Mouse (Mus musculus) limb, embryonic 15.5 days (tissue): ENCODE measurements around the gene Vgll4. TPM values are rescaled to one million over a fixed set of nuclear protein-coding genes. Genes with fewer than 3 reads are reported as not detected.

Experiments
- ATAC-seq: fragments of 200-750 bp; cut with Nextera tagmentation; 2 replicates; pipeline ENCODE4 v1.8.0; 2017; ENCODE audit warnings: low read depth, moderate TSS enrichment; ENCODE audit not compliant: insufficient number of reproducible peaks, low FRiP score, low TSS enrichment
- H3K27ac ChIP-seq: fragments of 300-500 bp; sonication (generic); 2 replicates; pipeline ENCODE4 v1.5.1; 2015; ENCODE audit warnings: moderate library complexity, mild to moderate bottlenecking, inconsistent platforms
- H3K27me3 ChIP-seq: fragments of 300-500 bp; sonication (generic); 2 replicates; pipeline ENCODE4 v1.6.1; 2015; ENCODE audit warnings: inconsistent platforms
- H3K36me3 ChIP-seq: fragments of 300-500 bp; sonication (generic); 2 replicates; pipeline ENCODE4 v1.6.1; 2015; ENCODE audit warnings: inconsistent platforms
- H3K4me1 ChIP-seq: fragments of 300-500 bp; sonication (generic); 2 replicates; pipeline ENCODE4 v1.6.1; 2015; ENCODE audit warnings: inconsistent platforms
- H3K4me2 ChIP-seq: fragments of 300-500 bp; sonication (generic); 2 replicates; pipeline ENCODE4 v1.6.1; 2015; ENCODE audit warnings: mild to moderate bottlenecking, inconsistent platforms
- H3K4me3 ChIP-seq: fragments of 300-500 bp; sonication (generic); 2 replicates; pipeline ENCODE4 v1.5.1; 2015; ENCODE audit warnings: mild to moderate bottlenecking, inconsistent platforms
- H3K9ac ChIP-seq: fragments of 300-500 bp; sonication (generic); 2 replicates; pipeline ENCODE4 v1.6.1; 2015; ENCODE audit warnings: inconsistent platforms
- H3K9me3 ChIP-seq: fragments of 300-500 bp; sonication (generic); 2 replicates; pipeline ENCODE4 v1.6.1; 2016; ENCODE audit warnings: inconsistent platforms
- WGBS: fragments of 180-500 bp; shearing (Covaris S2); methylation state at CpG from one replicate; pipeline ENCODE4 v1.1.7; 2015; 5-methylcytosine and 5-hydroxymethylcytosine counted together
- polyA plus RNA-seq: library from polyadenylated mRNA; unstranded; fragments of >200 nt; fragmentation: Nextera tagmentation; extraction: Ambion mirVana; gene quantifications from 2 replicates; pipeline ENCODE4 v1.2.1, GENCODE M21; 2015

Vgll4 gene
- polyA plus RNA-seq, 1 experiment from 2014 or later = 130 TPM

DNA sequence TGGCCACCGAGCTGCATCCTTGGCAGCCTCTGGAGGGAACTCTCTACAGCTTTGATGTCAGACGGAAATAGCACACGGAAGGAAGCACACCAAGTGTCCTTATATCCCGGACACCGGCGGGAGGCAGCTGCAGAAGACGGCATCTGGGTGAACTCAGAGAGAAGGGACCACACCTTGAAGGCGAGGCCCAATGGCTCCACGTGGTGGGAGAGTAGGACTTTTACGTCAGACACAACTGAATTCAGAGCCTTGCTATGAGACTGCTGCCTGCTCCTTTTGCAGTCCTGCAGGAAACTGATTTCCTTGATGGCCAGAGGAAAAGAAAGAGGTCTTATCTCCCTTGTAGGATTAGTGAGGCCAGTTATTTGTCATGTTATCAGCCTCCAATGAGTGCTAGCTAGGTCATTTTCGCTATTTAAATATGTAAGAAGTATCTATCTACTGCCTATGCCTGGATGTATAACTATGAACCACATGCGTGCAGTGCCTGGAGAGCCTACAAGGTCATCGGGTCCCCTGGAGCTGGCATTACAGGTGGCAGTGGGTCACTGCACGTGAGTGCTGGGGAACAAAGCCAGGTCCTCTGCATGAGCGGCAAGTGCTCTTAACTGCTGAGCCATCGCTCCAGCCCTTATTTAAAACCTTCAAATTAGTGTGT, 28.7 kb upstream of the Vgll4 start:
- Histone ChIP-seq H3K36me3 (peaks cover 11% of the 10 kb centered on the region; the same call in 1 of the 2 replicates), H3K4me1 (peaks cover 28% of the 10 kb centered on the region), H3K27me3 (no peaks in the 10 kb centered on the region), H3K9me3 (no peaks in the 10 kb centered on the region), H3K9ac (no peak overlapping the region), H3K4me2 (no peak overlapping the region), H3K27ac (no peak overlapping the region), H3K4me3 (no peak overlapping the region)
- no peak for ATAC-seq
- WGBS = 70% methylated on average over 16 of the region's 16 CpGs

DNA sequence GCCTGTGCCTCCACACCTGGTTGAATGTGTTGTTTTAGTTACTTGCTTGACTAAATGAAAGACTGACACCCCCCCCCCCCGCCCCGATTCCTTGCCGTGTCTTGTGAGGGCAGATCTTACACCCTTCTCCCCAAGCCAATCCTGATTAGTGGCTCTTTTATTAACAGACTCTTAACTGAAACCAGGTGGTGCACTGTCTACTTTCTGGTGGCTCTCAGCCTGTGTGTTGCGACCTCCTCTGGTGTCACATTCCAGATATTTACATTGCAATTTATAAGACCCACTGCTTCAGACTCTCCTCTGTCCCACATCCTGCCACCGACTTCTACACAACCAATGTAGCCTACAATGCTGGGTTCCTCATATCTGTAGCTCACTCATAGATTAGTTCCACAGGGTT, 27.7 kb upstream of the Vgll4 start:
- H3K4me2 ChIP-seq = no peak overlapping the region
- no peak overlapping the region for H3K9ac ChIP-seq
- no peak overlapping the region for H3K4me3 ChIP-seq
- no peaks in the 10 kb centered on the region for H3K27me3 ChIP-seq
- H3K9me3 ChIP-seq = no peaks in the 10 kb centered on the region
- WGBS = 24% methylated on average over 5 of the region's 5 CpGs
- peaks cover 34% of the 10 kb centered on the region for H3K4me1 ChIP-seq
- ATAC-seq = no peak
- peaks cover 8% of the 10 kb centered on the region; the same call in 1 of the 2 replicates for H3K36me3 ChIP-seq
- no peak overlapping the region for H3K27ac ChIP-seq

DNA sequence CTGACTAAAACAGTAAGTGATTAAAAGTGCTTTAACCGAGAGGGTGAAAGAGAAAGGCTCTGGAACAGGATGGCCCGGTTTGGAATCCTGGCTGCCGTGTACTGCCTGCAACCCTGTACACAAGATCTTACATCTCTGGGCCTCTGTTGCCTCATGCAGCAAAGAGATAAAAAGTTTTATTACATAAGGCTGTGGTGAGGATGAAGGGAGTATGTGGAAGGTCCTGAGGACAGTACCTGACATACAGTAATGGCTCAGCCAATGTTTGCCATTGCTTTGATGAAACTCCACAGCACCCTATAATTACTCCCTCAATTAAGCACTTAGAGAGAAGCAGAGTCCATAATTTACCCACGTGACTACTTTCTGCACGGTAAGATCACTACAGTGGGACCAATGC, 27.1 kb upstream of the Vgll4 start:
- Histone ChIP-seq H3K27ac (peak overlapping the region; percentile 57), H3K9ac (no peak overlapping the region), H3K27me3 (no peaks in the 10 kb centered on the region), H3K9me3 (no peaks in the 10 kb centered on the region), H3K36me3 (peaks cover 8% of the 10 kb centered on the region; the same call in 1 of the 2 replicates), H3K4me1 (peaks cover 34% of the 10 kb centered on the region), H3K4me3 (no peak overlapping the region), H3K4me2 (no peak overlapping the region)
- 29% methylated on average over 5 of the region's 5 CpGs for WGBS
- ATAC-seq = no peak; the same call in 1 of the 2 replicates

DNA sequence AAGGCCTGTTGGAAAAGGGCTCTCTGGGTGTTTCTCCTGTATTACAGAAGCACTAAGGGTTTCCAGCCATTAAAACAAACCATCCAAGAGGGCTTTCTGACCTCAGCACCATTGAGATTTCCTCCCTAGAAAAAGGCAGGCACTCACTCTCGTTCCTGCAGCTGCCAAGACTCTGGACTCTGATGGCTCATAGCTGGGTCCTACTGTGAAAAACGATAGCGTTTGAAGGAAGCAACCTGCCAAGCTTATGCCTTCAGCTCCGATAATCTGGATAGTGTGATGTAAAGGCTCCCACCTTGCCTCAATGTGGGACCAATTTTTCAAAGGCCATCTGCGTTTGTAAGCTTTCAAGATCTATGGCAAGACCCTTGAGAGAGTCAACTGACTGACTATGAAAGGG, 24.3 kb upstream of the Vgll4 start:
- 40% methylated on average over 5 of the region's 5 CpGs for WGBS
- Histone ChIP-seq H3K36me3 (no peaks in the 10 kb centered on the region), H3K4me1 (peaks cover 45% of the 10 kb centered on the region), H3K4me3 (no peak overlapping the region), H3K4me2 (no peak overlapping the region), H3K9ac (no peak overlapping the region), H3K27me3 (no peaks in the 10 kb centered on the region), H3K9me3 (no peaks in the 10 kb centered on the region), H3K27ac (peak overlapping the region; percentile 69)
- ATAC-seq = no peak

DNA sequence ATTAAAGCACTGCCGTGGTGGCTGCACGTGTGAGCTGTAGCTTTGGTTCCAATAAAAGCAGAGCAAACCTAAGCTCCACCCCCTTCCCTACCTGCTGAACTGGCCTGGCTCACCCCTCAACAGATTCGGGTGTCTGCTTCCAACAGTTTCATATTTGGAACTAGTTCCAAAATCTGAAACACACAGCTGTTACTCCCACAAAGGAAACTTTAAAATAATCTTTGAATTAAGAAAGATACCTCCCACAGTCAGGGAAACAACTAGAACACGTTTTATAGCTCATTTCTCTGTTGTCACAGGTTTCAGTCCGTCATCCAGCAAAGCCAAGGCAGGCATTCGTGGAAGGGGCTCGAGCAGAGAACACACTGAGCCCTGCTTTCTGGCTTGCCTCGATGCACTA, 23.9 kb upstream of the Vgll4 start:
- H3K27ac ChIP-seq = peak overlapping the region; percentile 69
- no peaks in the 10 kb centered on the region for H3K36me3 ChIP-seq
- H3K9ac ChIP-seq = no peak overlapping the region
- no peaks in the 10 kb centered on the region for H3K27me3 ChIP-seq
- no peak overlapping the region for H3K4me3 ChIP-seq
- no peak overlapping the region for H3K4me2 ChIP-seq
- H3K4me1 ChIP-seq = peaks cover 49% of the 10 kb centered on the region
- H3K9me3 ChIP-seq = no peaks in the 10 kb centered on the region
- 16% methylated on average over 8 of the region's 8 CpGs for WGBS
- no peak for ATAC-seq

DNA sequence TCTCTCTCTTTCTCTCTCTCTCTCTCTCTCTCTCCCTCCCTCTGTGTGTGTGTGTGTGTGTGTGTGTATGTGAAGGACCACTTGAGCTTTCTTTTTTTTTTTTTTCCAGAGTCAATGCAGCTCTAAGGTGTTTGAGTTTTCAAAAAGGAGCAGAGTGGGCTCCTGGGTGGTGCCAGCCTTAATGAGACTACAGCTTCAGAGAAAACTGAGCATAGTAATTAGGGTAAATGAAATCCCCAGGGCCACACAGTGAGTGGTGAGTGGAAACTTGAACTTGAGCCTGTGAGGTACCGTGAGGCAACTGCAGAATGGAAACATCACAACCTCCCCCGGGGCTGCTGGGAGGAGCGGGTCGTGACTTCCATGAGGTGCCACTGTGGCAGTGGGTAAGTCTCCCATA, 22.1 kb upstream of the Vgll4 start:
- ATAC-seq = no peak
- no peaks in the 10 kb centered on the region for H3K27me3 ChIP-seq
- 62% methylated on average over 4 of the region's 4 CpGs for WGBS
- no peaks in the 10 kb centered on the region for H3K36me3 ChIP-seq
- H3K4me2 ChIP-seq = no peak overlapping the region
- no peak overlapping the region for H3K4me3 ChIP-seq
- no peaks in the 10 kb centered on the region for H3K9me3 ChIP-seq
- H3K4me1 ChIP-seq = peaks cover 50% of the 10 kb centered on the region
- no peak overlapping the region for H3K9ac ChIP-seq
- no peak overlapping the region for H3K27ac ChIP-seq

DNA sequence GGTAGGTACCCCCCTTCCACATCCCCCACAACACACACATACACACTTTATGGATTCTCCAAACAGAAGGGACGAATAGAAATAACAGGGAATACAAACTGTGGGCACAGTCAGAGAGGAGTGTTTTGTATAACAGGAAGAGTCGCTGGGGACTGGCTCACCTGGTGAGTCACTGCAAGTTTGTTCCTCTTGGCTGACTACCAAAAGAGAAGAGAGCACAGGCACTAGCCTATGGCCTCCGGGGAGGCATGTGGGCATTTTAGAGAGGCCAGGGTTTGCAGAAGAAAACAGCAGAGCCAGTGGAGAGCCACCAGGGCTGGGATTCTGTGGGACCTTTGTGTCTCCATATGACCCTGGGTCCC, 18.8 kb upstream of the Vgll4 start:
- Histone ChIP-seq H3K9me3 (no peaks in the 10 kb centered on the region), H3K9ac (no peak overlapping the region), H3K27me3 (no peaks in the 10 kb centered on the region), H3K4me2 (no peak overlapping the region), H3K27ac (peak overlapping the region; percentile 69), H3K4me1 (peaks cover 31% of the 10 kb centered on the region), H3K36me3 (no peaks in the 10 kb centered on the region), H3K4me3 (no peak overlapping the region)
- 42% methylated on average over 3 of the region's 3 CpGs for WGBS
- no peak; the same call in 1 of the 2 replicates for ATAC-seq

DNA sequence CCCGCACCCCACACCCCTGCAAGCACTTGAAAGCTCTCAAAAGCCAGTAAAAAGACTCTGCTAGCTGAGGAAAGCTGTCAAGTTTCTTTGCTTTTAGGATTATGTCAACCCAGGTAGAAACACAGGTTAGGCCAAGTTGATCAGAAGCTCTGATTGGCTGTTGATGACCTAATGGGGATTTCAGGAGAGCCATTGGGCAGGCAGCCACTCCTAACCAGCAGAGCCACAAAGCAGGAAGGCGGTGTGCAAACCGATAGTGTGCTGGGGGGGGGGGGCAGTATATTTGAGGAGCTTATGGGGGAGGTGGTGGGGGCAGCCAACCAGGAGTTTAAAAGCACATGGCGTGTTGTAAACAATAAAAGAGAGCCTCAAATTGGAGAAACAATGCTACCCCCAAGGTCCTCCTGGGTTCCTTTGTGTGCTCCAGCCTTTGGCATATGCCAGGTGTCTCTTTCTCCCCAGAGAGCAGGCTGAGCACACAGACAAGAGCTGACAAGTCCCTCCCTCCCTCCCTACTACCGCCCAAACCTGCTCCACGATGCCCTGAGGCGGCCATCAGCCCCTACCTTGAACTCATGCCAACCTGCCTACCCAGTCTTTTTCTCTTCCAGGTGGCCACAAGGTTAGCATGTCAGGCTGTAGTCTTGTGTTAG, 18.3 kb upstream of the Vgll4 start:
- no peak overlapping the region for H3K4me2 ChIP-seq
- H3K9me3 ChIP-seq = no peaks in the 10 kb centered on the region
- H3K27me3 ChIP-seq = no peaks in the 10 kb centered on the region
- H3K27ac ChIP-seq = peak overlapping the region; percentile 69
- H3K4me3 ChIP-seq = no peak overlapping the region
- 43% methylated on average over 6 of the region's 7 CpGs for WGBS
- H3K36me3 ChIP-seq = no peaks in the 10 kb centered on the region
- ATAC-seq = no peak; the same call in 1 of the 2 replicates
- H3K9ac ChIP-seq = no peak overlapping the region
- H3K4me1 ChIP-seq = peaks cover 30% of the 10 kb centered on the region

DNA sequence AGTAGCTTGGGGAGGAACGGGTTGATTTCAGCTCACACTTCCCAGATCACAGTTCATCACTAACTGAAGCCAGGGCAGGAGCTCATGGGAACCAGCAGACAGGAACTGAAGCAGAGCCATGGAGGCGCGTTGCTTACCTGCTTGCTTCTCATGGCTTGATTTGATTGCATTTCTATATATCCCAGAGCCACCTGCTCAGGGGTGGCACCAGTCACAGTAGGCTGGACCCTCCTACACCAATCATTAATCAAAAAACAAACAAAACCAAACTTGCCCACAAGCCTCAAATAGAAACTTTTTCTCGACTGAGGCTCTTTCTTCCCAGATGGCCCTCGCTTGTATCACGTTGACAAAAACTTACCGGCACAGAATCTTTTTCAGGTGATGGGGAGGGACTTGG, 12.9 kb upstream of the Vgll4 start:
- H3K4me2 ChIP-seq = no peak overlapping the region
- H3K27ac ChIP-seq = no peak overlapping the region
- H3K4me3 ChIP-seq = no peak overlapping the region
- ATAC-seq = no peak
- H3K36me3 ChIP-seq = no peaks in the 10 kb centered on the region
- peaks cover 3% of the 10 kb centered on the region; the same call in 1 of the 2 replicates for H3K4me1 ChIP-seq
- no peak overlapping the region for H3K9ac ChIP-seq
- H3K27me3 ChIP-seq = no peaks in the 10 kb centered on the region
- 72% methylated on average over 7 of the region's 7 CpGs for WGBS
- H3K9me3 ChIP-seq = no peaks in the 10 kb centered on the region

DNA sequence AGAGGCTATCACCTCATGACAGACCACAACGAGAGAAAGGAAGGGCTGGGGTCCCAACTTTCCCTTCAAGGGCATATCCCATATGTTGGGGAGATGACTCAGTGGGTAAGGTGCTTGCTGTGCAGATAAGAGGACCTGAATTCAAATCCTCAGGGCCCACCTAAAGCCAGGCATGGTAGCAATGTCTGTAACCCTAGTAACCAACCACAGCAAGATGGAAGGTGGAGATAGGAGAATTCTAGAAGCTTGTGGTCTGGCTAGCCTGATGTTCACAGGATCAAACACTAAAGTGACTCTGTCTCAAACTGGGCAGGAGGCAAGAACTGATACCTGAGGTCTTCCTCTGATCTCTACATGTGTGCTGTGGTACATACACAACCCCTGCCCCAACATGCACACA, 9.9 kb upstream of the Vgll4 start:
- Histone ChIP-seq H3K27ac (no peak overlapping the region), H3K4me3 (no peak overlapping the region), H3K36me3 (no peaks in the 10 kb centered on the region), H3K4me2 (no peak overlapping the region), H3K9ac (no peak overlapping the region), H3K4me1 (0 out of 2 replicates have a peak, but pooled peaks cover 4% of the 10 kb centered on the region), H3K27me3 (no peaks in the 10 kb centered on the region), H3K9me3 (no peaks in the 10 kb centered on the region)
- 67% methylated on average over 1 of the region's 1 CpGs for WGBS
- no peak for ATAC-seq

DNA sequence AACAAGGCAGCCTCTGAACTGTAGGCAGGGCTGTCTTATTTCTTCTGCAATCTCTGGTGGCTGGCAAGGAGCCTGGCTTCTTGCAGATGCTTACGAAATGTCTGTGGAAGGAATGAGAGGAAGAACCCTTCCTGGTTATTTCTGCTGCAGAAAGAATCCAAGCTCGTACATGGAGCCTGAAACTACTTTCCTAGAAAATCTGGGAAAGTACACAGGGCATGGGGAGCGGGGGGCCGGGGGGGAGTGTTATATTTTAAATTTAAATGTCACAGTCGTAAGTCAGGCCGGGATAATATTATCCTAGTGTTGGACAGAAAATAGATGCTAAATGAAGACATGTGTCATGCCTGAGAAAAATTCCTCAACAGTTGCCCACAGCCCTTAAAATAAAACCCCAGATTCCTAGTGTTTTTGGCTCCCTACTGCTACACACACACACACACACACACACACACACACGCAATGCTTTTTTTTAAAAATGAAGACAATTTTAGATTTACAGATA, 7.2 kb upstream of the Vgll4 start:
- H3K36me3 ChIP-seq = no peaks in the 10 kb centered on the region
- H3K4me1 ChIP-seq = 0 out of 2 replicates have a peak, but pooled peaks cover 4% of the 10 kb centered on the region
- no peak overlapping the region for H3K4me3 ChIP-seq
- H3K27me3 ChIP-seq = no peaks in the 10 kb centered on the region
- no peaks in the 10 kb centered on the region for H3K9me3 ChIP-seq
- ATAC-seq = no peak
- no peak overlapping the region for H3K4me2 ChIP-seq
- 48% methylated on average over 7 of the region's 7 CpGs for WGBS
- H3K9ac ChIP-seq = no peak overlapping the region
- H3K27ac ChIP-seq = peak overlapping the region; percentile 52

DNA sequence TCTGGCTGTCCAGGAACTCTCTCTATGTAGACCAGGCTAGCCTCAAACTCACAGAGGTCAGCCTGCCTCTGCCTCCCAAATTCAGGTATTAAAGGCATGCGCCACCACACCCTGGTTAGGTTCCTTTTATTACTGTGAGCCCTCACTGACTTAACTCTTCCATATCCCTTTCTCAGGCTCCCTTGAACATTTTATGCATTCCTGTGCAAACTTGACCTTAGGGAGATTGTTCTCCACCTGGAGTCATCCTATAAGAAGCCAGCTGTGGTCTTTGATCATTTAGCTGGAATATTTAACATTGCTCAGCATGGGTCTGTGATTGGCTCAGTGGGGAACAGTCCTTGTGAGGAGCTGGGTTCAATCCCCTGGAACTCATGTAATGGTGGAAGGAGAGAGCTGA, 4.5 kb upstream of the Vgll4 start:
- Histone ChIP-seq H3K4me3 (no peak overlapping the region), H3K4me1 (peaks cover 12% of the 10 kb centered on the region), H3K27ac (no peak overlapping the region), H3K9me3 (no peaks in the 10 kb centered on the region), H3K9ac (no peak overlapping the region), H3K27me3 (no peaks in the 10 kb centered on the region), H3K4me2 (no peak overlapping the region), H3K36me3 (no peaks in the 10 kb centered on the region)
- 78% methylated on average over 1 of the region's 1 CpGs for WGBS
- no peak for ATAC-seq
